Mouse (Mus musculus): ENCODE measurements at regions not wholly inside any gene's neighbourhood (a gene's known extent, or its start where the extent isn't known, plus 50 kb on each side); places are given as distances from the start of the nearest gene placed in this dataset.

DNA sequence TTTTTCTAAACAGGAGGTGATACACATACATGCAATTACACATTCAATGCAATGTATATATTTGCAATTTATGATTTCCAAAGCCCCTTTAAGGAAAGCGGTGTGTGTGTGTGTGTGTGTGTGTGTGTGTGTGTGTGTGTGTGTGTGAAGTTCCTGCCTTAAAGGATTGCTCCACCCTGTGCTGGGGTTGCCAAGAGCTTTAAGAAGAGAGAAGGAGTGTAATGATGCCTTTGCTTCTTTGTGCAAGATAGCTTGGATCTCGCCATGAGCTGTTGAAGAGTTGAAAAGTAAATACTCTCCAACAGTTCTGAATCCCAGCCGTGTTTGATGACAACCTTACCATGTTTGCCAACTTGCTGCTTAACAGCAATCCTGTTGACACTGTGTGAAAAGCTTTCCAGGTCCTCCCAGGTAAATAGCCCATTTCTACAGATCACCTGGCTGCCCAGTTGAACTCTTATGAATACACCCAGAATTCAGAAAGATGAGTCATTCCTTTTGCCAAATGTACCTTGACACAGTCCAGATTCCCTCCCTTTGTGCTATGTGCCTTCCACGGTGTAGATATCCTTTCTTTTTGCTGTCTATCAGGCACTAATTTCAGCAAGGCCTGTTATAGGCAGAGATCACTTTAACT lies 216.3 kb downstream of the Ikzf2 start:
- H3K4me3 ChIP-seq: no peak overlapping the region
- no peak overlapping the region for H3K4me2 ChIP-seq
- no peak overlapping the region for H3K9ac ChIP-seq
- H3K27me3 ChIP-seq: no peaks in the 10 kb centered on the region
- 88% methylated on average over 4 of the region's 4 CpGs for WGBS
- H3K27ac ChIP-seq (replicated peaks): no peak overlapping the region
- no peaks in the 10 kb centered on the region for H3K9me3 ChIP-seq
- H3K4me1 ChIP-seq (replicated peaks): 0 out of 2 replicates have a peak, but pooled peaks cover 5% of the 10 kb centered on the region
- ATAC-seq (ENCODE audit: low read depth): no peak
- H3K36me3 ChIP-seq: no peaks in the 10 kb centered on the region

- Histone ChIP-seq H3K4me2 (no peak overlapping the region), H3K9me3 (no peaks in the 10 kb centered on the region), H3K9ac (no peak overlapping the region), H3K27ac (replicated peaks) (no peak overlapping the region), H3K36me3 (no peaks in the 10 kb centered on the region), H3K4me3 (no peak overlapping the region), H3K4me1 (replicated peaks) (0 out of 2 replicates have a peak, but pooled peaks cover 5% of the 10 kb centered on the region), H3K27me3 (no peaks in the 10 kb centered on the region)
- no peak for ATAC-seq (ENCODE audit: low read depth)
- 89% methylated on average over 8 of the region's 8 CpGs for WGBS
These were observed 217.7 kb downstream of the Ikzf2 start for GRCm38 (mm10) chr1:69469158-69469901.

- ATAC-seq (ENCODE audit: low read depth): no peak
- 0 out of 2 replicates have a peak, but pooled peaks cover 5% of the 10 kb centered on the region for H3K4me1 ChIP-seq (replicated peaks)
- WGBS: 26% methylated on average over 5 of the region's 5 CpGs
- H3K9ac ChIP-seq: no peak overlapping the region
- H3K9me3 ChIP-seq: no peaks in the 10 kb centered on the region
- no peak overlapping the region for H3K4me3 ChIP-seq
- no peak overlapping the region for H3K27ac ChIP-seq (replicated peaks)
- H3K4me2 ChIP-seq: no peak overlapping the region
- H3K36me3 ChIP-seq: no peaks in the 10 kb centered on the region
- no peaks in the 10 kb centered on the region for H3K27me3 ChIP-seq
These were observed 220.3 kb downstream of the Ikzf2 start for GRCm38 (mm10) chr1:69466534-69467275.

GRCm38 (mm10) chr1:69461191-69461590 lies 225.9 kb downstream of the Ikzf2 start:
- WGBS: 87% methylated on average over 3 of the region's 3 CpGs

GRCm38 (mm10) chr1:69459899-69460298 lies 227.1 kb downstream of the Ikzf2 start:
- Histone ChIP-seq H3K4me3 (no peak overlapping the region), H3K9ac (no peak overlapping the region), H3K4me1 (replicated peaks) (no peaks in the 10 kb centered on the region), H3K27me3 (no peaks in the 10 kb centered on the region), H3K36me3 (no peaks in the 10 kb centered on the region), H3K9me3 (no peaks in the 10 kb centered on the region), H3K4me2 (no peak overlapping the region), H3K27ac (replicated peaks) (no peak overlapping the region)
- ATAC-seq (ENCODE audit: low read depth): no peak

More at GRCm38 (mm10) chr1:69461191-69461590, 225.9 kb downstream of the Ikzf2 start:
- no peak for ATAC-seq (ENCODE audit: low read depth)
- H3K27me3 ChIP-seq: no peaks in the 10 kb centered on the region
- H3K9ac ChIP-seq: no peak overlapping the region
- H3K4me2 ChIP-seq: no peak overlapping the region
- no peak overlapping the region for H3K27ac ChIP-seq (replicated peaks)
- no peaks in the 10 kb centered on the region for H3K9me3 ChIP-seq
- H3K4me3 ChIP-seq: no peak overlapping the region
- H3K4me1 ChIP-seq (replicated peaks): no peaks in the 10 kb centered on the region
- no peaks in the 10 kb centered on the region for H3K36me3 ChIP-seq

- ATAC-seq (ENCODE audit: low read depth): no peak
- H3K9me3 ChIP-seq: no peaks in the 10 kb centered on the region
- no peak overlapping the region for H3K4me3 ChIP-seq
- H3K27ac ChIP-seq (replicated peaks): no peak overlapping the region
- H3K4me1 ChIP-seq (replicated peaks): no peaks in the 10 kb centered on the region
- no peaks in the 10 kb centered on the region for H3K36me3 ChIP-seq
- no peaks in the 10 kb centered on the region for H3K27me3 ChIP-seq
- H3K9ac ChIP-seq: no peak overlapping the region
- H3K4me2 ChIP-seq: no peak overlapping the region
These were observed 229.6 kb downstream of the Ikzf2 start for GRCm38 (mm10) chr1:69457471-69457870.

GRCm38 (mm10) chr1:69453991-69454390 lies 233.1 kb downstream of the Ikzf2 start:
- ATAC-seq (ENCODE audit: low read depth): no peak
- Histone ChIP-seq H3K36me3 (no peaks in the 10 kb centered on the region), H3K4me1 (replicated peaks) (no peaks in the 10 kb centered on the region), H3K9me3 (no peaks in the 10 kb centered on the region), H3K27me3 (no peaks in the 10 kb centered on the region), H3K4me2 (no peak overlapping the region), H3K27ac (replicated peaks) (no peak overlapping the region), H3K9ac (no peak overlapping the region), H3K4me3 (no peak overlapping the region)
- 91% methylated on average over 3 of the region's 3 CpGs for WGBS

DNA sequence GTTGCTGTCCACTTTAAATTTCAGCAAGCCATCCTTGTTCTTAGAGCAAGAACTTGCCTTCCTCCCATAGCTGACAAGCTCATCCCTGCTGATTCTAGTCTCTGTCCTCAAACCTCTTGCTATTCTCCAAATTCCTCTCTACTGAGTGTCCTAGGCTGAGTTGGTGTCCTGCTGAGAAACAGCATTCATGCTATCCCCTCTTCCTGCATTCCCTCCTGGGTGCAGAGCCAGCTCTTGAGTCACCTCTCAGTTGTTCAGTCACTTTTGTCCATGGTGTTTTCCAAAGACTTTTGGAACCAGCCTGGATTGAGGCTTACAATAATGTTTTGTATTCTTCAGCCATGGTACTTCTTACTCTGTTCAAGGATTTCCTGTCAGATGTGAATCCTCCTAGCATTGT lies 234.1 kb downstream of the Ikzf2 start:
- Histone ChIP-seq H3K4me1 (replicated peaks) (no peaks in the 10 kb centered on the region), H3K4me2 (no peak overlapping the region), H3K36me3 (no peaks in the 10 kb centered on the region), H3K27me3 (no peaks in the 10 kb centered on the region), H3K9me3 (no peaks in the 10 kb centered on the region), H3K9ac (no peak overlapping the region), H3K27ac (replicated peaks) (no peak overlapping the region), H3K4me3 (no peak overlapping the region)
- ATAC-seq (ENCODE audit: low read depth): no peak

DNA sequence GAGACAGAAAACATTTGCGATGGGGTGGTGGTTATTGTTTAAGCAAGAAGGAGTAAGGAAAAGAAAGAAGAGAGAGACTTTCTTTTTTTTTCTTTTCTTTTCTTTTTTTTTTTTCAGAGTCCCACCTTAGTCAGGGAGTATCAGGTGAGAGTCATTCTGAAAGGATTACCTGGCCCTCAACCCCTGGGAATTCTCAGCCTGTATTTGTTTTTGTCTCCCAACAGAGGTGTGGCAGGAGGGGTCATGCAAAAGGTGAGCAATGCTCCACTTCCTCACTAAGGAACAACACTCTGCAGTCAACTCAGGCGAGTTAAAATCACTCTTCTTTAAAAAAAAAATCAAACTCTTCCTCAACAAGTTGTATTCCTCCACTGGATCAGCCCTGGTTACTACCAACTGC lies 236.6 kb downstream of the Ikzf2 start:
- Histone ChIP-seq H3K4me1 (replicated peaks) (no peaks in the 10 kb centered on the region), H3K27ac (replicated peaks) (no peak overlapping the region), H3K4me2 (no peak overlapping the region), H3K9me3 (no peaks in the 10 kb centered on the region), H3K27me3 (no peaks in the 10 kb centered on the region), H3K36me3 (no peaks in the 10 kb centered on the region), H3K4me3 (no peak overlapping the region), H3K9ac (no peak overlapping the region)
- no peak for ATAC-seq (ENCODE audit: low read depth)
- WGBS: 68% methylated on average over 2 of the region's 2 CpGs

- no peak overlapping the region for H3K9ac ChIP-seq
- H3K36me3 ChIP-seq: no peaks in the 10 kb centered on the region
- H3K27me3 ChIP-seq: no peaks in the 10 kb centered on the region
- H3K4me2 ChIP-seq: no peak overlapping the region
- WGBS: 81% methylated on average over 5 of the region's 5 CpGs
- H3K4me1 ChIP-seq (replicated peaks): no peaks in the 10 kb centered on the region
- no peaks in the 10 kb centered on the region for H3K9me3 ChIP-seq
- no peak overlapping the region for H3K27ac ChIP-seq (replicated peaks)
- H3K4me3 ChIP-seq: no peak overlapping the region
- ATAC-seq (ENCODE audit: low read depth): no peak
These were observed 239.8 kb downstream of the Ikzf2 start for GRCm38 (mm10) chr1:69447276-69447675.

- H3K36me3 ChIP-seq: no peaks in the 10 kb centered on the region
- H3K4me1 ChIP-seq (replicated peaks): no peaks in the 10 kb centered on the region
- H3K4me3 ChIP-seq: no peak overlapping the region
- no peak for ATAC-seq (ENCODE audit: low read depth)
- no peak overlapping the region for H3K4me2 ChIP-seq
- H3K27ac ChIP-seq (replicated peaks): no peak overlapping the region
- 73% methylated on average over 4 of the region's 4 CpGs for WGBS
- H3K27me3 ChIP-seq: no peaks in the 10 kb centered on the region
- H3K9ac ChIP-seq: no peak overlapping the region
- H3K9me3 ChIP-seq: no peaks in the 10 kb centered on the region
These were observed 242.3 kb downstream of the Ikzf2 start for GRCm38 (mm10) chr1:69444722-69445121.

- no peaks in the 10 kb centered on the region for H3K36me3 ChIP-seq
- no peak for ATAC-seq (ENCODE audit: low read depth)
- H3K27ac ChIP-seq (replicated peaks): no peak overlapping the region
- H3K4me1 ChIP-seq (replicated peaks): no peaks in the 10 kb centered on the region
- H3K9ac ChIP-seq: no peak overlapping the region
- no peak overlapping the region for H3K4me3 ChIP-seq
- H3K4me2 ChIP-seq: no peak overlapping the region
- 73% methylated on average over 7 of the region's 7 CpGs for WGBS
- no peaks in the 10 kb centered on the region for H3K9me3 ChIP-seq
- H3K27me3 ChIP-seq: no peaks in the 10 kb centered on the region
These were observed 243.6 kb downstream of the Ikzf2 start for GRCm38 (mm10) chr1:69443466-69443865.
